Mouse (Mus musculus) cerebellum, postnatal 14 days (tissue): ENCODE results near the gene Chm.
A peak's percentile ranks its signal among the peaks of the same experiment; 100 is the strongest.
"Not testable (repeated sequence)": the region's sequence is repeated elsewhere in the genome, so short reads cannot be mapped to it uniquely, and the experiment has no call there.

Experiments
- DNase-seq, 2 experiments: peaks; one replicate each; pipeline ENCODE4 v3.0.0; 2021; ENCODE audit warnings: mixed read lengths in 2 of 2

Gene Chm

GRCm38 (mm10) chrX:113185230-113185985 is at the start of gene Chm:
TSS of gene Chm (minus strand) at chrX:113185517.
- peak; percentile 55 to 63 for DNase-seq

- DNase-seq = no peak
These were observed 8.6 kb upstream of the Chm start for GRCm38 (mm10) chrX:113193901-113194300.

- peak in 1 of 2 experiments; percentile 6 for DNase-seq
These were observed 618 bp downstream of the Chm start for GRCm38 (mm10) chrX:113184569-113185229.

GRCm38 (mm10) chrX:113180856-113181255 is 4.5 kb downstream of the Chm start:
- not testable (repeated sequence) for DNase-seq

- DNase-seq = no peak
These were observed 12.6 kb downstream of the Chm start for GRCm38 (mm10) chrX:113172766-113173165.

- no peak for DNase-seq
These were observed 13.0 kb downstream of the Chm start for GRCm38 (mm10) chrX:113172271-113172670.

GRCm38 (mm10) chrX:113160268-113160860 is 25.0 kb downstream of the Chm start:
- no peak for DNase-seq

GRCm38 (mm10) chrX:113084171-113084570 is 101.1 kb downstream of the Chm start:
- DNase-seq = no peak

- DNase-seq = no peak
These were observed 109.3 kb downstream of the Chm start for GRCm38 (mm10) chrX:113076053-113076452.

GRCm38 (mm10) chrX:113074823-113075222 is 110.5 kb downstream of the Chm start:
- no peak for DNase-seq

- no peak for DNase-seq
These were observed 181.7 kb downstream of the Chm start for GRCm38 (mm10) chrX:113003621-113004020.

GRCm38 (mm10) chrX:113002192-113002591 is 183.1 kb downstream of the Chm start:
- DNase-seq = no peak
